Mouse (Mus musculus) hindbrain, embryonic 13.5 days (tissue): Measurements from ENCODE around the gene Pde6d. TPM values are rescaled to one million over a fixed set of nuclear protein-coding genes. Genes with fewer than 3 reads are reported as not detected.

Experiments
- ATAC-seq: fragments of 200-750 bp; cut with Nextera tagmentation; 2 replicates; pipeline ENCODE4 v1.8.0; 2017; ENCODE audit warnings: moderate TSS enrichment; ENCODE audit not compliant: low FRiP score
- H3K27ac ChIP-seq: fragments of 300-500 bp; sonication (generic); 2 replicates; pipeline ENCODE4 v1.5.1; 2015; ENCODE audit warnings: inconsistent platforms, mild to moderate bottlenecking, moderate library complexity
- H3K27me3 ChIP-seq: fragments of 300-500 bp; sonication (generic); 2 replicates; pipeline ENCODE4 v1.6.1; 2015; ENCODE audit warnings: mild to moderate bottlenecking, inconsistent platforms
- H3K36me3 ChIP-seq: fragments of 300-500 bp; sonication (generic); 2 replicates; pipeline ENCODE4 v1.6.1; 2015; ENCODE audit warnings: mild to moderate bottlenecking, inconsistent platforms
- H3K4me1 ChIP-seq: fragments of 300-500 bp; sonication (generic); replicated peaks from 2 replicates; pipeline ENCODE4 v1.6.1; 2015; ENCODE audit warnings: inconsistent platforms
- H3K4me2 ChIP-seq: fragments of 300-500 bp; sonication (generic); 2 replicates; pipeline ENCODE4 v1.6.1; 2015; ENCODE audit warnings: inconsistent platforms, mild to moderate bottlenecking, moderate library complexity
- H3K4me3 ChIP-seq: fragments of 300-500 bp; sonication (generic); 2 replicates; pipeline ENCODE4 v1.5.1; 2015; ENCODE audit warnings: mild to moderate bottlenecking, inconsistent platforms
- H3K9ac ChIP-seq: fragments of 300-500 bp; sonication (generic); 2 replicates; pipeline ENCODE4 v1.6.1; 2015; ENCODE audit warnings: mild to moderate bottlenecking, inconsistent platforms
- H3K9me3 ChIP-seq: fragments of 300-500 bp; sonication (generic); 2 replicates; pipeline ENCODE4 v1.6.1; 2016; ENCODE audit warnings: inconsistent platforms
- WGBS: fragments of 180-500 bp; shearing (Covaris S2); methylation state at CpG from one replicate; pipeline ENCODE4 v1.1.7; 2015; 5-methylcytosine and 5-hydroxymethylcytosine counted together
- polyA plus RNA-seq: library from polyadenylated mRNA; unstranded; fragments of >200 nt; fragmentation: Nextera tagmentation; extraction: Ambion mirVana; gene quantifications from 2 replicates; pipeline ENCODE4 v1.2.1, GENCODE M21; 2015

Pde6d gene
- polyA plus RNA-seq, 1 experiment from 2014 or later, result 97.5 TPM

DNA sequence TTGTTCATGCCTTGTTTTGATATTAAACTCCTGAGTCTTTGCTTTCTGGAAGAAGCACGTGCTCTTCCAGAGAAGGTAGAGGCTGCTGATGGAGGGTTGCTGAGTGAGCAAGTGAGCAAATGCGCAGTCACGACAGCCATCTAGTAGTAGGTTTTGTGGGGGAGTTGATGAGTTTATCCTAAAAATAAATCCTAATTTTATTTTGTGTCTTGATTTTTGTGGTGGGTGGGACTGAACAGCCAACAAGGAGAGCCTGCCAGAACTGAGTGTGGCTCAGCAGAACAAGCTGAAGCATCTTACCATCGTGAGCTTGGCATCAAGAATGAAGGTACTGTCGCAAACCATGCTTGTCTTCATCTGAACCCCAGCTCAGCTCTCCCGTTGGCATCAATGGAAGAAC is 14.1 kb upstream of the Pde6d start:
- H3K27me3 ChIP-seq, result no peaks in the 10 kb centered on the region
- H3K27ac ChIP-seq, result no peak overlapping the region
- H3K4me3 ChIP-seq, result no peak overlapping the region
- no peak overlapping the region for H3K4me2 ChIP-seq
- H3K36me3 ChIP-seq, result peaks cover 84% of the 10 kb centered on the region
- no peaks in the 10 kb centered on the region for H3K9me3 ChIP-seq
- H3K4me1 ChIP-seq, result no peaks in the 10 kb centered on the region
- no peak overlapping the region for H3K9ac ChIP-seq
- 95% methylated on average over 6 of the region's 6 CpGs for WGBS
- no peak for ATAC-seq

DNA sequence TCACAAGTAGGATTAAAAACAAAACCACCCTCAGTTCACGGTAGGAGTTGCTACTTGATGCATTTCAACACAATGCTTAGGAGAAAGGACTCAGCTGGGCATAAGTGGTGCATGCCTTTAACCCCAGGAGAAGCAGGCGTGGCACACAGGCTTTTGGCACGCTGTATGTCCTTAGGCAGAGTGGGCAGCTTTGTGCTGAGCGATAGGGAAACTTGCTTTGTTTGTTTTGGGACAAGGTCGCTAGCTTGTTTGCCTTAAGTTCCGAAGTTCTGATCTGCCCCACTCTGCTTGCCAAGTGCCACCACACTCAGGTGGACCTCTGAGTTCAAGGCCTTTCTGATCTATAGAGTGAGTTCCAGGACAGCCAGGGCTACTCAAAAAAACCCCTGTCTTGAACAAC is 12.9 kb upstream of the Pde6d start:
- Histone ChIP-seq H3K27me3 (no peaks in the 10 kb centered on the region), H3K9me3 (no peaks in the 10 kb centered on the region), H3K4me2 (no peak overlapping the region), H3K36me3 (peaks cover 81% of the 10 kb centered on the region), H3K4me3 (no peak overlapping the region), H3K4me1 (no peaks in the 10 kb centered on the region), H3K9ac (no peak overlapping the region), H3K27ac (no peak overlapping the region)
- no peak for ATAC-seq
- 93% methylated on average over 6 of the region's 6 CpGs for WGBS

DNA sequence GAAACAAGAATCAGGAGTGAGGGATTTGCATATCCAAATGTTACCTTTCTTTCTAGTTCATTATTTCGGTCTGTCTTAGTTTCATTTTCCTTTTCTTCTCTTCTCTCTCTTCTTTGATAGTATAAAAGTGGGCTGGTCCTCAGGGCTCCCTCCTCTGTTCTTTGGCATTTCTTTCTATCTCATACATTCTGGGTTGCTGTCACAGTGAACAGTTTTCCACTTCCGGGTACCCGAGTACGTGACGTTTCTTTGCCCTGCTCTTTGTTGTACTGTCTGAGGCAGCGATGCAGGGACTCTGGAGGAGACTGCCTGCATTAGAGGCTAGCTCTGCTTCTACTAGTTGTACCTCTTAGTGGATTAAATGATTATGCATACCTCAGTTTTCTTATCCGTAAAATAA is 12.1 kb upstream of the Pde6d start:
- no peak overlapping the region for H3K4me3 ChIP-seq
- H3K4me2 ChIP-seq, result no peak overlapping the region
- H3K9me3 ChIP-seq, result no peaks in the 10 kb centered on the region
- ATAC-seq, result no peak
- 0 out of 2 replicates have a peak, but pooled peaks cover 2% of the 10 kb centered on the region for H3K4me1 ChIP-seq
- WGBS, result 92% methylated on average over 7 of the region's 7 CpGs
- H3K36me3 ChIP-seq, result peaks cover 82% of the 10 kb centered on the region
- no peak overlapping the region for H3K27ac ChIP-seq
- H3K27me3 ChIP-seq, result no peaks in the 10 kb centered on the region
- H3K9ac ChIP-seq, result no peak overlapping the region

DNA sequence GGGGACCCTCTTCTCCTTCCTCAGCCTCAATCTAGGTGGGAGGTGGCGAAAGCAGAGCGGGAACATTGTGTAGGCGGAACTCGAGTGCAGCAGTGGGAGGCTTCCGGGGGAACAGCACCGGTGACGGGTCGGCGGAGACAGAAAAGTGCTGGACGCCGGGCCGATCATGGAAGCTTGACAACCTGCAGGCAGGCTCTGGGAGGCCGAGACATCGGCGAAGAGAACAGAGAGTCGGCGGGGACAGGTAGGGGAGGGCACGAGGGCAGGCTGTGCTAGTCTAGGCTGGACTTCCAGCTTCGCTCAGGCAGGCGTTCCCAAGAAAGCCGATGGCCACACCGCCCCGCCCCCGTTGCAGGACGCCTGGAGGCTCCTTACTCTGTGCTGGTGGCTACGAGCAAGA is 4.6 kb upstream of the Pde6d start:
- H3K9me3 ChIP-seq, result no peaks in the 10 kb centered on the region
- H3K9ac ChIP-seq, result peak overlapping the region; percentile 84
- ATAC-seq, result peak; percentile 4; the same call in 1 of the 2 replicates
- under 1% methylated on average over 26 of the region's 26 CpGs for WGBS
- peak overlapping the region; percentile 66 for H3K4me3 ChIP-seq
- peaks cover 24% of the 10 kb centered on the region for H3K36me3 ChIP-seq
- peaks cover 21% of the 10 kb centered on the region for H3K4me1 ChIP-seq
- H3K27me3 ChIP-seq, result no peaks in the 10 kb centered on the region
- H3K4me2 ChIP-seq, result peak overlapping the region; percentile 76
- H3K27ac ChIP-seq, result peak overlapping the region; percentile 52

DNA sequence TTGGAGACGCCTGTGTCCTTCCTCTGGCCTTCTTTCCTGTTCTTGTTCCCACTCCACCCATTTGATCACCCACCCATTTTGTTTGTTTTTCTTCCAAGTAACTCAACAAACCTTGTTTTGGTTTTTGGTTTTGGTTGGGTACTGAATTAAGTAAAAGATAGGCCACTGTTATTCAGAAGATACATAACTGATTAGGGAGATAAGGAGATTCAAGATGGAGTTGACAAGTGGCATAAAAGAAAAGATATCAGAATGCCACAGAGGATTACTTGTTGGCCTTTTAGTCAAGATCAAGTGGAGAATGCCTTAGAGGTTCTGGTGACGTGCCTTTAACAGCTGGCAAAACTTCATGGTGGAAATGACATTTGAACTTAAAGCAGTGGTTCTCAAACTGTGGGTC is 1.3 kb upstream of the Pde6d start:
- Histone ChIP-seq H3K4me3 (no peak overlapping the region), H3K4me1 (peaks cover 24% of the 10 kb centered on the region), H3K36me3 (no peaks in the 10 kb centered on the region), H3K27me3 (no peaks in the 10 kb centered on the region), H3K27ac (no peak overlapping the region), H3K9me3 (no peaks in the 10 kb centered on the region), H3K9ac (no peak overlapping the region), H3K4me2 (no peak overlapping the region)
- 59% methylated on average over 2 of the region's 2 CpGs for WGBS
- ATAC-seq, result no peak

DNA sequence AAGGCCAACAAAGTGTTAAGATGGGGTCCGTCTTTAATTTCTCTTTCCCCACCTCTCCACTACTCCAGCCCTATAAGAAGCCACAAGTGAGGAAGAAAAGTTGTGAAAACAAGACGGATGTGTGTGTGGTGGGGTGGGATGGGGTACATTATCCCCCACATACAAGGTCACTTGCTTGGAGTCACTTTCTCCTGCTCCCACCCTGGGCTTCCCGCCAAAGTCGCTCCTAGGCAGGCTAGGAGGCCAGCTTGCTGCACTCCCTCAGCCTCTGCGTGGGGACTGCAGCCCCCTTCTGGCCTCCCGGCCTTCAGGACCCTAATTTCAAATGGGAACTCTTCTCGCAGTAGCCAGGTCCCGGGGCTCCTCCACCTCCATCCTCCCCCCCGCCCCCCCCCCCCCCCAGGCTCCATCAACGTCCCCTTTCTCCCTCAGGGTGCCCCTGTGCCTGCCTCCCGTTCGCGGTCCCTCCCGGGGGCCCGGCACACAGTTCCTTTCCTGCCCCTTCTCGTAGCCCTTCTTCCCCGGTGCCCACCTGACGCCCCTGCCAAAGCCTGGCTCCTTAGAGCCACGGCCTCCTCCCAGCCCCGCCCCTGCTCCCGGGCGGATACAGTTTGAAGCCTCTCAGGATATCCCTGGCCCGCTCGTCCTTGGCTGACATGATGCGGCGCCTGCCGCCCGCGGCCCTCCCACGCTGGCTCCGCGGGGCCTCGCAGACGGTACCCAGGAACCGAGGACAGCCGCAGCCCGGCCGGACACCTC is 558 bp downstream of the Pde6d start:
- H3K27me3 ChIP-seq, result no peaks in the 10 kb centered on the region
- no peaks in the 10 kb centered on the region for H3K9me3 ChIP-seq
- peak overlapping the region; percentile 72 for H3K4me2 ChIP-seq
- H3K4me1 ChIP-seq, result peaks cover 15% of the 10 kb centered on the region
- no peaks in the 10 kb centered on the region for H3K36me3 ChIP-seq
- WGBS, result 1% methylated on average over 35 of the region's 38 CpGs
- H3K4me3 ChIP-seq, result peak overlapping the region; percentile 83
- ATAC-seq, result peak; percentile 87
- H3K9ac ChIP-seq, result peak overlapping the region; percentile 93
- peak overlapping the region; percentile 84 for H3K27ac ChIP-seq

DNA sequence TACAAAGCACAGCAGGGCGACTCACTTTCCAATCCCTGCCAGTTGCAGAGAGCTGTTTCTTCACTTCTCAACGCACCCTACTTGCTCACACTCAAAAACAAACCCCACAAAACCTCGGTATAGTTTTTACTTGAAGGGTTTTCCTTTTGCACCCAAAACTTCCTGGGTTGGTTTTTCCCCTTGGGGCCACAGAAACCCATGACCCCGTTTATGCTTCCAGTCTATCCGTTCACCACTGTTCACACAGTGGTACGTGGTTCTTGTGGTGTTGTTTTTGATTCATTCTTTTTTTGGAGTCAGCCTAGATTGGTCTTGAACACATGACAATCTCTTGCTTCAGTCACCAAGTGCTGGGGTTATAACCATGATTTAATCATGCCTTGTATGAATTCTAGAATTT is 2.0 kb downstream of the Pde6d start:
- Histone ChIP-seq H3K27me3 (no peaks in the 10 kb centered on the region), H3K27ac (no peak overlapping the region), H3K4me1 (peaks cover 11% of the 10 kb centered on the region), H3K9me3 (no peaks in the 10 kb centered on the region), H3K4me3 (no peak overlapping the region), H3K36me3 (no peaks in the 10 kb centered on the region), H3K9ac (no peak overlapping the region), H3K4me2 (no peak overlapping the region)
- no peak for ATAC-seq
- WGBS, result 82% methylated on average over 6 of the region's 6 CpGs

DNA sequence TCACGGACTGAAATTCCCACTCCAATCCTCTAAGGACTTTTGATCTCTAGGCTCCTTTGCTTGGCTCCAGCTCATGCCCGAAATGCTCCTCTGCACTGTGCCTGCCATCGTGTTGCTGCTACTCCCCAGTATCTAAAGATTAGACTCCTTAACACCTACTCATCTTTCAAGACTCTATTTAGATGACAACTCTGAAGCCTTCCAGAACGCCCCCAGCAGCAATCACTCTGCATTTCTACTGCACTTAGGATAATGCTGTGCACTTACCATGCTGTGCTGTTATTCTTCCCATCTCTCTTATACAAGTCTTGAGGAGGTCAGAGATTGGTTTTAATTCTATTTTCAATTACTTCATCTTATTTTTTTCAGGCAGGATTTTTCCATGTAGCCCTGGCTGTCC is 10.5 kb downstream of the Pde6d start:
- no peak overlapping the region for H3K9ac ChIP-seq
- WGBS, result 90% methylated on average over 4 of the region's 4 CpGs
- H3K4me3 ChIP-seq, result no peak overlapping the region
- H3K27me3 ChIP-seq, result no peaks in the 10 kb centered on the region
- no peaks in the 10 kb centered on the region for H3K4me1 ChIP-seq
- ATAC-seq, result no peak
- H3K27ac ChIP-seq, result no peak overlapping the region
- H3K9me3 ChIP-seq, result no peaks in the 10 kb centered on the region
- peaks cover 3% of the 10 kb centered on the region; the same call in 1 of the 2 replicates for H3K36me3 ChIP-seq
- H3K4me2 ChIP-seq, result no peak overlapping the region

DNA sequence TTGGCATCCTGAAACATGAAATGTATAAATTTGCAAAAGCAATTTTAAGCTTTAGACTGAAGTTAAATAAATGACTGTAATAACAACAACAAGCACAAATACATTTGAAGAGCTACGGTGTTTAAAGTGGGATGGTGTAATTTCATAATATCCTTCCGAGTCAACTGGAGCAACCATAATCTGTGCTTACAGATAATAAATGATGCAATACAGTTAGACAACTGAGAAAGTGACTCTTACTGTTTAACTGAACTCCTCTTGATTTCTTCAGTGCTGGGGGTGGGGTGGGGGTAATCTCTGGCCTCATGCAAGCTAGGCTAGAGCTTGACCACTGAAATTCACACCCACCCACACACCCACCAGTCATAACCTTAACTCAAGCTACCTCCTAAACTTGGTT is 11.0 kb downstream of the Pde6d start:
- Histone ChIP-seq H3K9me3 (no peaks in the 10 kb centered on the region), H3K4me1 (no peaks in the 10 kb centered on the region), H3K4me3 (no peak overlapping the region), H3K27ac (no peak overlapping the region), H3K36me3 (peaks cover 3% of the 10 kb centered on the region; the same call in 1 of the 2 replicates), H3K9ac (no peak overlapping the region), H3K27me3 (no peaks in the 10 kb centered on the region), H3K4me2 (no peak overlapping the region)
- ATAC-seq, result no peak
- WGBS, result 92% methylated on average over 2 of the region's 2 CpGs

DNA sequence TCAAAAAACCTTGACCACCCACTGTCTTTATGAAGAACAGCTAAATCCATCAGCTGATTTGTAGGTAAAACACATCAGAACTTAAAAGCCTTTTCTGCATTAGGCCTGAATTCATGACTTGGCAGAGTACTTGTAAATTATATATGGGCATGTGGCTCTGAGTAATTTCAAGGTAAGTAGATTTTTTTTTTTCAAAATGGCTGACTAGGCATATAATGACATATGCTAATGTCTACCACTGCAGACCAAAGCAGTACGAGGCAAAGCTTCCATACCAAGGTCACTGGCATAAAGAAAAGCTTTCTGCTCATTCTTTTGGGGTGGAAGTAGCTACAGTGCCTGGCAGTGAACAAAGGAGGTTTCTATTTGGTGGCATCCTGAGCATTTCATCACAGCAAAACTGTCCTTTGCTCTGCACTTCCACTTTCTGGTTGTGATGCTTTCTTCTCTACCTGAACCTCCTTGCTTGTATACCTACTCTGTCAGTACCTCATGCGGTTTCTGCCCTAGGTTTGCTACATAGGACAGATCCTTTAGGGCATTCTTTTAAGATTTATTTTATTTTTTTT is 13.1 kb downstream of the Pde6d start:
- peaks cover 3% of the 10 kb centered on the region; the same call in 1 of the 2 replicates for H3K36me3 ChIP-seq
- H3K4me1 ChIP-seq, result no peaks in the 10 kb centered on the region
- no peaks in the 10 kb centered on the region for H3K9me3 ChIP-seq
- H3K27ac ChIP-seq, result no peak overlapping the region
- ATAC-seq, result no peak
- no peak overlapping the region for H3K4me3 ChIP-seq
- H3K27me3 ChIP-seq, result no peaks in the 10 kb centered on the region
- no peak overlapping the region for H3K9ac ChIP-seq
- WGBS, result 82% methylated on average over 2 of the region's 2 CpGs
- no peak overlapping the region for H3K4me2 ChIP-seq

DNA sequence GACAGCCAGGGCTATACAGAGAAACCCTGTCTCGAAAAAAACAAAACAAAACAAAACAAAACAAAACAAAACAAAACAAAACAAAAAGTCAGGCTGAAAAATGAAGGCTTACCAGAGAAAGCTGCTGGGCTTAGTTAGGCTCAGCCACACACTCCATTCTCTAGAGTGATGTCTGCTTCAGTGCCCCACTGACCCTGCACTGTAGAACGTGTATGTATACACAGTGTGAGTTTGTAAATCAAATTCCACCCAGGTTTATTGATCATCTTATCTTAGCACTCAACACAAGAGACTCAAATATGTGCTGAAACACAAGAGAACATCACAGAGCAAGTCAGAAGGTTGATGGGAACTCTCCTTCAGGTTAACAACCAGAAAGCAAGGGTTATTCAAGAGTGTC is 14.0 kb downstream of the Pde6d start:
- WGBS, result 88% methylated on average over 2 of the region's 2 CpGs
- Histone ChIP-seq H3K4me2 (no peak overlapping the region), H3K27ac (no peak overlapping the region), H3K9ac (no peak overlapping the region), H3K4me3 (no peak overlapping the region), H3K9me3 (no peaks in the 10 kb centered on the region), H3K4me1 (no peaks in the 10 kb centered on the region), H3K36me3 (peaks cover 13% of the 10 kb centered on the region), H3K27me3 (no peaks in the 10 kb centered on the region)
- no peak for ATAC-seq

DNA sequence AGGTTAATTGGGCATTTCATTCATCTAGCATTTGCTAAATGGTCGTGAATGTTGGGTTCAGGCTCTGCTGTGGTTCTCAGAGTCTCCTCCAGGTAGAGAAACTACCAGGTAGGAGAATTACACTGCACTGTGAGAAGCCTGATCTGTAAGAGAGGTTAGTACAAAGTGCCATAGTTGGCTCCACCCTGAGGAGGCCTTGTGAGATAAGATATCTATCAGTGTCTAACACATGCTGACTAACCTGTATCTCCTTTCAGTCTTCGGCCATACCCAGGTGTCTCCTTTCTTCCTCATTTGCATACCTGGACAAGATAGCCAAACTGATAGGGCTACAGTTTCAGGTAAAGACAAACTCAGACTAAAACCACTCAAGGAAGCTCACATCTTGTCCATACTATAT is 19.8 kb downstream of the Pde6d start:
- H3K9me3 ChIP-seq, result no peaks in the 10 kb centered on the region
- WGBS, result 95% methylated on average over 2 of the region's 2 CpGs
- no peaks in the 10 kb centered on the region for H3K27me3 ChIP-seq
- H3K4me3 ChIP-seq, result no peak overlapping the region
- no peak overlapping the region for H3K27ac ChIP-seq
- H3K9ac ChIP-seq, result no peak overlapping the region
- ATAC-seq, result no peak
- no peak overlapping the region for H3K4me2 ChIP-seq
- H3K36me3 ChIP-seq, result peaks cover 34% of the 10 kb centered on the region
- H3K4me1 ChIP-seq, result no peaks in the 10 kb centered on the region

DNA sequence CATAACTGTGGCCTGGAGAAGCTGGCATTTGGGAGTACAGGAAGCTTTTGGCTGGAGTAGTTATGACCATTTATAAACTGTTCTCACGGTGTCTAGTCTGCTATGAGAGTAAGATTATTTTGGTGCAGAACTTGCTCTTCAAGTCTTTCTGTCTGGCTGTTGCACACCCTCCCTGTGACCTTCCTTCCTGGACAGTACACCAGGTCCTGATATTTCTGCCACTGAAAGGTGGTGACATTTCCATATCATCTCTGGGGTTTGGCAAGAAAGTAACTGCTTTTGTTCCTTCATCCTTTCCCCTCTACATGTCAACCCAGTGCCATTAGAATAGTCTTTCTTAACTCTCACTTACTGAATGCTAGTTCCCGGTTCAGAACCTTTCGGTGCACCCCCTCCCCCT is 23.2 kb downstream of the Pde6d start:
- no peaks in the 10 kb centered on the region for H3K4me1 ChIP-seq
- peaks cover 44% of the 10 kb centered on the region for H3K36me3 ChIP-seq
- no peaks in the 10 kb centered on the region for H3K9me3 ChIP-seq
- no peak overlapping the region for H3K4me3 ChIP-seq
- H3K27me3 ChIP-seq, result no peaks in the 10 kb centered on the region
- H3K9ac ChIP-seq, result no peak overlapping the region
- H3K4me2 ChIP-seq, result no peak overlapping the region
- no peak for ATAC-seq
- WGBS, result 89% methylated on average over 3 of the region's 3 CpGs
- H3K27ac ChIP-seq, result no peak overlapping the region
